Mouse (Mus musculus): ENCODE results near the gene Emc1. TPM values are rescaled to one million over a fixed set of nuclear protein-coding genes. Genes with fewer than 3 reads are reported as not detected.

The Emc1 gene
- polyA plus RNA-seq, 1 experiment from 2014 or later: 31.0 TPM

DNA sequence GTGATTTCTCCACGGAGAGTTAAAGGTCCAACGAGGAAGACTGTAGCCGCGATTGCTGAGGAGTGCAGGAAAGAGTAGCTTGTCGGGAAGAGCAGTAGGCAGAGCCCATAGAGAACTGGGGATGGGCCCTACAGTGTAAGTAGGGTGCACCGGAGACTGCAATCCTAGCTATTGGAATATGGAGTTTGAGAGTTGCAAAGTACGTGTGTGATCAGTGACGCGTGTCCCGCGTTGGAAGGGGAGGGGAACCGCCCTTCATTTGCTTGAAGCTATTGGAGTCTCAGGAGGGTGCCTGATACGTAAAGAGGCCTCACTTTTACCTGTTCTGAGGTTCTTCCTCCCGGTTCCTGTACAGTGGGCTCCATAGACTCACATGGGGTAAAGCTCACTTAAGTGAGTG is 40.7 kb upstream of the Emc1 start:
- peak overlapping the region; percentile 97 for H3K4me2 ChIP-seq
- WGBS: 20% methylated on average over 14 of the region's 14 CpGs
- no peak for DNase-seq

DNA sequence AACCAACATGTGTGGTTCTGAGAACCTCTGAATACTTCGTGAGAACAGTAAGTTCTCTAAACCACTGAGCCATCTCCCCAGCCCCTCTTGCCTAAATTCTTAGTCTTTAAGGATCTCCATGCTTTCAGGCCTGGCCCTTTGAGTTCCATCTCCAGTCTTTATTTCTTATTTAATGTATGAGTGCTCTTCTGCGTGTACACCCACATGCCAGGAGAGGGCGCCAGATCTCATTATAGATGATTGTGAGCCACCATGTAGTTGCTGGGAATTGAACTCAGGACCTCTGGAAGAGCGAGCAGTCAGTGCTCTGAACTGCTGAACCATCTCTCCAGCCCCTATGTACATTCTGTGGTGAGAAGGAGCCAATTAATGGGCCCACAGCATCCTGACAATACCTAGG is 39.8 kb upstream of the Emc1 start:
- ATAC-seq (ENCODE audit: insufficient read depth): no peak

More for the DNA sequence above, 40.7 kb upstream of the Emc1 start:
- no peak overlapping the region for H3K27ac ChIP-seq (ENCODE audit: low read depth)
- peaks cover 18% of the 10 kb centered on the region; the same call in 1 of the 2 replicates for H3K36me3 ChIP-seq (ENCODE audit: insufficient read depth)
- no peaks in the 10 kb centered on the region for H3K9me3 ChIP-seq (ENCODE audit: low read depth, low read length)
- peak overlapping the region; percentile 93 for H3K4me3 ChIP-seq (ENCODE audit: low read depth, low read length)
- ATAC-seq (ENCODE audit: insufficient read depth): no peak
- TF ChIP-seq CTCF (IDR thresholded peaks at IDR 0.05; ENCODE audit: low read depth): no peak
- no peaks in the 10 kb centered on the region for H3K4me1 ChIP-seq (ENCODE audit: insufficient read depth)
- H3K9ac ChIP-seq: peak overlapping the region; percentile 83
- H3K27me3 ChIP-seq (ENCODE audit: insufficient read depth, low read length): no peaks in the 10 kb centered on the region

DNA sequence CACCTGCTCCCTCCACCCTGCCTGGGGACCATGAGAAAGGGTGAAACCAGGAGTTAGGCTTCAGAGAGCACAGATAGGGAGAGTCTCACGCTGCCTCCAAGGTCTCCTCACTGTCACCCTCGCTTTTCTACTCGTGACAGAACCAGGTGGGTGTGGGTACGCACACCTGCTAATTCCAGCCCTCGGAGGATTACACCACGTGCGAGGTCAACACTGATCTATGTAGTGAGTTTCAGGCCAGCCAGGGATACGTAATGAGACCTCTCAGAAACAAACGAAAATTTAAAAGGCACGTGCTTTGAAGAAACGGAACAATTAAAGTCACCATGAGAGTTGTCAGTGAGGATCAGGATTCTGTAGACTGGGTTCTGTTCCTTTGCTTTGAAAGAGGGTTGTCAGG is 33.9 kb upstream of the Emc1 start:
- 88% methylated on average over 11 of the region's 11 CpGs for WGBS
- no peaks in the 10 kb centered on the region for H3K4me1 ChIP-seq (ENCODE audit: insufficient read depth)
- ATAC-seq (ENCODE audit: insufficient read depth) (no peak), DNase-seq (no peak)
- no peaks in the 10 kb centered on the region for H3K27me3 ChIP-seq (ENCODE audit: insufficient read depth, low read length)
- H3K36me3 ChIP-seq (ENCODE audit: insufficient read depth): peaks cover 41% of the 10 kb centered on the region
- no peak overlapping the region for H3K27ac ChIP-seq (ENCODE audit: low read depth)
- no peak overlapping the region for H3K4me2 ChIP-seq
- H3K4me3 ChIP-seq (ENCODE audit: low read depth, low read length): no peak overlapping the region
- no peak for TF ChIP-seq CTCF (IDR thresholded peaks at IDR 0.05; ENCODE audit: low read depth)
- no peaks in the 10 kb centered on the region for H3K9me3 ChIP-seq (ENCODE audit: low read depth, low read length)
- H3K9ac ChIP-seq: no peak overlapping the region

More for the DNA sequence above, 39.8 kb upstream of the Emc1 start:
- no peaks in the 10 kb centered on the region for H3K9me3 ChIP-seq (ENCODE audit: low read depth, low read length)
- no peaks in the 10 kb centered on the region for H3K4me1 ChIP-seq (ENCODE audit: insufficient read depth)
- peak; percentile 59 for TF ChIP-seq CTCF (IDR thresholded peaks at IDR 0.05; ENCODE audit: low read depth)
- peak; percentile 63 for DNase-seq
- H3K4me2 ChIP-seq: 0 out of 2 replicates have a peak overlapping the region, but pooled peaks have one; percentile 97
- no peak overlapping the region for H3K9ac ChIP-seq
- no peaks in the 10 kb centered on the region for H3K27me3 ChIP-seq (ENCODE audit: insufficient read depth, low read length)
- no peak overlapping the region for H3K27ac ChIP-seq (ENCODE audit: low read depth)
- H3K4me3 ChIP-seq (ENCODE audit: low read depth, low read length): no peak overlapping the region
- peaks cover 26% of the 10 kb centered on the region; the same call in 1 of the 2 replicates for H3K36me3 ChIP-seq (ENCODE audit: insufficient read depth)
- WGBS: 56% methylated on average over 4 of the region's 4 CpGs

DNA sequence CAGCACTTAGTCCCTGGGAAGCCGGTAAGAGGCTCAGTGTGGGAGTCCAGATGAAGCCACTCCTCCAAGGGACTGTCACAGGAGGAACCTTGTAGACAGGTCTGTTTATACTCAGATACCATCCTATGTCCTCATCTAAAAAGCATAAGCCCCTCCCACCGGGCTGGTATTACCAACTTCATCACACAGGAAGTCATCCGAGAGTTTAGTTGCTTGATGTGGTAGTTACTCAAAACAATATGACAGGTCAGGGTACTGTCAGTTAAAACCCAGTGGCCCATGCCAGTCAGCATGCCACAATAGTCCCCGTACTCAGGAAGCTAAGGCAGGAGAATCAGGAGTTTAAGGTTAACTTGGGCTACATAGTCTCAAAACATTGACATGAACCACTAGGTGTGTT is 32.6 kb upstream of the Emc1 start:
- no peak overlapping the region for H3K9ac ChIP-seq
- H3K36me3 ChIP-seq (ENCODE audit: insufficient read depth): peaks cover 39% of the 10 kb centered on the region
- ATAC-seq (ENCODE audit: insufficient read depth): no peak
- H3K4me1 ChIP-seq (ENCODE audit: insufficient read depth): no peaks in the 10 kb centered on the region
- WGBS: 86% methylated on average over 4 of the region's 4 CpGs
- no peaks in the 10 kb centered on the region for H3K27me3 ChIP-seq (ENCODE audit: insufficient read depth, low read length)
- no peak for DNase-seq
- TF ChIP-seq CTCF (IDR thresholded peaks at IDR 0.05; ENCODE audit: low read depth): no peak
- no peak overlapping the region for H3K4me3 ChIP-seq (ENCODE audit: low read depth, low read length)
- no peaks in the 10 kb centered on the region for H3K9me3 ChIP-seq (ENCODE audit: low read depth, low read length)
- H3K4me2 ChIP-seq: no peak overlapping the region
- H3K27ac ChIP-seq (ENCODE audit: low read depth): no peak overlapping the region

DNA sequence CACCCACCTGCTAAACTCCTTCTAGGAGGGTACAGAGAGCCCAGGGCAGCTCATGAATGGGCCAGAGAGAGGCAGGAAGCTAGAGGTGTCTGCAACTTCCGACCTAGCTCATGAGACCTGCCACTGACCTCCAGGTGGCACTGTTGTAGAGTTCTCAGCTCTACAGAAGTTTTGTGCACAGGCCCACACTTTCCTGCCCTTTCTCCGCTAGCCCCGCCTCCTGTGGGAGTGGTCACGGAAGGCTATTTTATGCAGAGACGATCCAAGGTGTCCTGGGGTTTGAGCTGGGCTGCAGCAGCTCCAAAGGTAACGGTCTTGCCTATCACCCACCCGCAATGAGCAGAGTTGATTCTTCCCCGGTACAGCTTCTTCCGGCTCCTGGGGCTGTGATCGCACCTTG is 21.8 kb upstream of the Emc1 start:
- Histone ChIP-seq H3K27ac (ENCODE audit: low read depth) (no peak overlapping the region), H3K9ac (no peak overlapping the region; the same call in 1 of the 2 replicates), H3K4me3 (ENCODE audit: low read depth, low read length) (peak overlapping the region; percentile 16; the same call in 1 of the 2 replicates)

DNA sequence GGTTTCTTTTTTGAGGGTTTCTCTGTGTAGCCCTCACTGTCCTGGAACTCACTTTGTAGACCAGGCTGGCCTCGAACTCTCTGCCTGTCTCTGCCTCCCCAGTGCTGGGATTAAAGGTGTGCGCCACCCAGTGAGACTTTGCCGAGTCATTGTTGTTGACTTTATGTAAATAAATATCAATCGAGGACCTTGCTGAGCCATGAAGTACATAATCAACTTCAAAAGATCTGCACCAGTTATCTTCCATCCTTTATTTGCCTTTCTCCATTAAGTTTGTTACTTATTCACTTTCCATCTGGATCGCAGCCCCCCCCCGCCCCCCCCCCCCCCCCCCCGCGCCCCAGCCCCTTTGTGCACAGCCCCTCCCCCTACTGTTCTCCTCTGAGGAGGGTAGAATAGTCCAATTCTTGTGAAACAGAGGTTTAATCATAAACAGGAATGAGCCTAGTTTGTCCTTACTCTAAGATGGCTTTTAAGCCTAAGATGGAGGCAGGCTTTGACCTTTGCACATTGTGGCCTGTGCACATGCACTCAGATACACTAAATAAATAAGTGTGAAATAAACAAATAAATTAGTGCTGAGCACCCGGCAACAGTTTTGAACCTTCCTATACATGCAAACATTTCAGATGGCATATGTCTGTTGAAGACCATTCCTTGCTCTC is 17.6 kb upstream of the Emc1 start:
- DNase-seq (no peak), ATAC-seq (ENCODE audit: insufficient read depth) (no peak)
- 53% methylated on average over 6 of the region's 9 CpGs for WGBS
- no peaks in the 10 kb centered on the region for H3K36me3 ChIP-seq (ENCODE audit: insufficient read depth)
- H3K27me3 ChIP-seq (ENCODE audit: insufficient read depth, low read length): peaks cover 3% of the 10 kb centered on the region; the same call in 1 of the 2 replicates
- TF ChIP-seq CTCF (IDR thresholded peaks at IDR 0.05; ENCODE audit: low read depth): no peak
- no peaks in the 10 kb centered on the region for H3K9me3 ChIP-seq (ENCODE audit: low read depth, low read length)
- no peaks in the 10 kb centered on the region for H3K4me1 ChIP-seq (ENCODE audit: insufficient read depth)
- no peak overlapping the region for H3K4me3 ChIP-seq (ENCODE audit: low read depth, low read length)
- H3K4me2 ChIP-seq: no peak overlapping the region
- H3K27ac ChIP-seq (ENCODE audit: low read depth): peak overlapping the region; percentile 30; the same call in 1 of the 2 replicates
- no peak overlapping the region for H3K9ac ChIP-seq

More for the DNA sequence above, 21.8 kb upstream of the Emc1 start:
- Histone ChIP-seq H3K4me1 (ENCODE audit: insufficient read depth) (no peaks in the 10 kb centered on the region), H3K36me3 (ENCODE audit: insufficient read depth) (no peaks in the 10 kb centered on the region), H3K9me3 (ENCODE audit: low read depth, low read length) (no peaks in the 10 kb centered on the region), H3K4me2 (peak overlapping the region; percentile 50), H3K27me3 (ENCODE audit: insufficient read depth, low read length) (no peaks in the 10 kb centered on the region)
- peak; percentile 89 for DNase-seq
- peak; percentile 76 for TF ChIP-seq CTCF (IDR thresholded peaks at IDR 0.05; ENCODE audit: low read depth)
- 8% methylated on average over 10 of the region's 10 CpGs for WGBS
- ATAC-seq (ENCODE audit: insufficient read depth): peak; percentile 83

DNA sequence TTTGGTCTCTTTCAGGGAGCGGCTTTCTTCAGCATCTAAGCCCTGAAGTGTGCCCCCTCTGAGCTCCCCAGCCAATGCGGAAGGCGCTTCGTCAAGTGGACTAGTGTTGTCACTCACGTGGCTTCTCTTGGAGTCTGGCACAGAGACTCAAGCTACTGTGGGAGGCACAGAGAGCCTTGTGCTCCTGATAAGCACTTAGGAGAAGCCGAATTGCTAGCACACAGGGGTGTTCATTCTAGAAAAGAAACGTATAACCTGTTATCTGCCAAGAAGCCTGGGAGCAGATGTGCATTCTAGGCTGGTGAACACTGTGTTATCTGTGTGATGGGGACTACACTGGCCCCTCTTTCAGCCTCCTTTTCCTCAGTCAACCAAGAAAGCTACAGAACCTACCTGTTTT is 16.9 kb upstream of the Emc1 start:
- no peak for DNase-seq
- WGBS: 43% methylated on average over 7 of the region's 7 CpGs
- Histone ChIP-seq H3K4me1 (ENCODE audit: insufficient read depth) (no peaks in the 10 kb centered on the region), H3K9ac (no peak overlapping the region), H3K36me3 (ENCODE audit: insufficient read depth) (no peaks in the 10 kb centered on the region), H3K4me2 (no peak overlapping the region), H3K27me3 (ENCODE audit: insufficient read depth, low read length) (peaks cover 3% of the 10 kb centered on the region; the same call in 1 of the 2 replicates), H3K4me3 (ENCODE audit: low read depth, low read length) (no peak overlapping the region), H3K9me3 (ENCODE audit: low read depth, low read length) (no peaks in the 10 kb centered on the region), H3K27ac (ENCODE audit: low read depth) (peak overlapping the region; percentile 30; the same call in 1 of the 2 replicates)
- ATAC-seq (ENCODE audit: insufficient read depth): no peak; the same call in 1 of the 2 replicates
- no peak for TF ChIP-seq CTCF (IDR thresholded peaks at IDR 0.05; ENCODE audit: low read depth)
